Mouse (Mus musculus): ENCODE measurements at regions not wholly inside any gene's neighbourhood (a gene's known extent, or its start where the extent isn't known, plus 50 kb on each side); places are given as distances from the start of the nearest gene placed in this dataset.

- no peak overlapping the region for H3K9ac ChIP-seq (replicated peaks; ENCODE audit: low read depth)
- H3K4me1 ChIP-seq (ENCODE audit: insufficient read depth, low read depth, low read length): no peaks in the 10 kb centered on the region
- ATAC-seq: no peak
- no peak overlapping the region for H3K4me3 ChIP-seq (ENCODE audit: low read depth, low read length)
- no peak for TF ChIP-seq EP300 (IDR thresholded peaks at IDR 0.05)
- no peak for TF ChIP-seq CTCF (IDR thresholded peaks at IDR 0.05)
- no peak overlapping the region for H3K4me2 ChIP-seq (replicated peaks; ENCODE audit: low read depth, low read length)
- no peaks in the 10 kb centered on the region for H3K9me3 ChIP-seq (ENCODE audit: low read length)
- H3K27me3 ChIP-seq (replicated peaks; ENCODE audit: insufficient read depth, low read length): no peaks in the 10 kb centered on the region
- no peak for DNase-seq (ENCODE audit: low spot score)
- H3K27ac ChIP-seq (ENCODE audit: low read length): no peak overlapping the region
- H3K36me3 ChIP-seq (ENCODE audit: insufficient read depth, low read length): no peaks in the 10 kb centered on the region
- 48% methylated on average over 7 of the region's 7 CpGs for WGBS
These were observed 555.5 kb downstream of the Bnc2 start for GRCm38 (mm10) chr4:84119616-84120015.

GRCm38 (mm10) chr4:84120330-84120729 is 554.7 kb downstream of the Bnc2 start:
- no peak for TF ChIP-seq CTCF (IDR thresholded peaks at IDR 0.05)
- TF ChIP-seq EP300 (IDR thresholded peaks at IDR 0.05): no peak
- Histone ChIP-seq H3K36me3 (ENCODE audit: insufficient read depth, low read length) (no peaks in the 10 kb centered on the region), H3K27me3 (replicated peaks; ENCODE audit: insufficient read depth, low read length) (no peaks in the 10 kb centered on the region), H3K9ac (replicated peaks; ENCODE audit: low read depth) (no peak overlapping the region), H3K4me2 (replicated peaks; ENCODE audit: low read depth, low read length) (no peak overlapping the region), H3K27ac (ENCODE audit: low read length) (no peak overlapping the region), H3K4me1 (ENCODE audit: insufficient read depth, low read depth, low read length) (no peaks in the 10 kb centered on the region), H3K9me3 (ENCODE audit: low read length) (no peaks in the 10 kb centered on the region), H3K4me3 (ENCODE audit: low read depth, low read length) (no peak overlapping the region)
- ATAC-seq: no peak
- DNase-seq (ENCODE audit: low spot score): no peak
- WGBS: 75% methylated on average over 7 of the region's 7 CpGs

GRCm38 (mm10) chr4:84121442-84121841 is 553.6 kb downstream of the Bnc2 start:
- Histone ChIP-seq H3K4me2 (replicated peaks; ENCODE audit: low read depth, low read length) (no peak overlapping the region), H3K27me3 (replicated peaks; ENCODE audit: insufficient read depth, low read length) (no peaks in the 10 kb centered on the region), H3K36me3 (ENCODE audit: insufficient read depth, low read length) (no peaks in the 10 kb centered on the region), H3K4me1 (ENCODE audit: insufficient read depth, low read depth, low read length) (no peaks in the 10 kb centered on the region), H3K4me3 (ENCODE audit: low read depth, low read length) (no peak overlapping the region), H3K9ac (replicated peaks; ENCODE audit: low read depth) (no peak overlapping the region), H3K27ac (ENCODE audit: low read length) (no peak overlapping the region), H3K9me3 (ENCODE audit: low read length) (no peaks in the 10 kb centered on the region)
- TF ChIP-seq CTCF (IDR thresholded peaks at IDR 0.05) (no peak), EP300 (IDR thresholded peaks at IDR 0.05) (no peak)
- DNase-seq (ENCODE audit: low spot score) (no peak), ATAC-seq (no peak)
- 62% methylated on average over 10 of the region's 10 CpGs for WGBS

- Histone ChIP-seq H3K36me3 (ENCODE audit: insufficient read depth, low read length) (no peaks in the 10 kb centered on the region), H3K27ac (ENCODE audit: low read length) (no peak overlapping the region), H3K9me3 (ENCODE audit: low read length) (no peaks in the 10 kb centered on the region), H3K4me2 (replicated peaks; ENCODE audit: low read depth, low read length) (no peak overlapping the region), H3K9ac (replicated peaks; ENCODE audit: low read depth) (no peak overlapping the region), H3K27me3 (replicated peaks; ENCODE audit: insufficient read depth, low read length) (no peaks in the 10 kb centered on the region), H3K4me1 (ENCODE audit: insufficient read depth, low read depth, low read length) (no peaks in the 10 kb centered on the region), H3K4me3 (ENCODE audit: low read depth, low read length) (no peak overlapping the region)
- DNase-seq (ENCODE audit: low spot score) (no peak), ATAC-seq (no peak)
- no peak for TF ChIP-seq EP300 (IDR thresholded peaks at IDR 0.05)
- no peak for TF ChIP-seq CTCF (IDR thresholded peaks at IDR 0.05)
- 26% methylated on average over 4 of the region's 4 CpGs for WGBS
These were observed 548.7 kb downstream of the Bnc2 start for GRCm38 (mm10) chr4:84126400-84126799.

- no peaks in the 10 kb centered on the region for H3K36me3 ChIP-seq (ENCODE audit: insufficient read depth, low read length)
- 45% methylated on average over 2 of the region's 2 CpGs for WGBS
These were observed 547.7 kb downstream of the Bnc2 start for GRCm38 (mm10) chr4:84127380-84127779.

GRCm38 (mm10) chr4:84130840-84131547 is 544.1 kb downstream of the Bnc2 start:
- Histone ChIP-seq H3K4me2 (replicated peaks; ENCODE audit: low read depth, low read length) (no peak overlapping the region), H3K4me3 (ENCODE audit: low read depth, low read length) (no peak overlapping the region), H3K4me1 (ENCODE audit: insufficient read depth, low read depth, low read length) (no peaks in the 10 kb centered on the region), H3K27ac (ENCODE audit: low read length) (no peak overlapping the region), H3K9ac (replicated peaks; ENCODE audit: low read depth) (no peak overlapping the region), H3K27me3 (replicated peaks; ENCODE audit: insufficient read depth, low read length) (no peaks in the 10 kb centered on the region), H3K36me3 (ENCODE audit: insufficient read depth, low read length) (no peaks in the 10 kb centered on the region), H3K9me3 (ENCODE audit: low read length) (no peaks in the 10 kb centered on the region)
- ATAC-seq (no peak), DNase-seq (ENCODE audit: low spot score) (no peak)
- 43% methylated on average over 7 of the region's 7 CpGs for WGBS
- TF ChIP-seq EP300 (IDR thresholded peaks at IDR 0.05) (no peak), CTCF (IDR thresholded peaks at IDR 0.05) (no peak)

More at GRCm38 (mm10) chr4:84127380-84127779, 547.7 kb downstream of the Bnc2 start:
- no peaks in the 10 kb centered on the region for H3K27me3 ChIP-seq (replicated peaks; ENCODE audit: insufficient read depth, low read length)
- H3K9ac ChIP-seq (replicated peaks; ENCODE audit: low read depth): no peak overlapping the region
- no peaks in the 10 kb centered on the region for H3K4me1 ChIP-seq (ENCODE audit: insufficient read depth, low read depth, low read length)
- no peak overlapping the region for H3K27ac ChIP-seq (ENCODE audit: low read length)
- TF ChIP-seq CTCF (IDR thresholded peaks at IDR 0.05) (no peak), EP300 (IDR thresholded peaks at IDR 0.05) (no peak)
- no peak overlapping the region for H3K4me3 ChIP-seq (ENCODE audit: low read depth, low read length)
- no peak overlapping the region for H3K4me2 ChIP-seq (replicated peaks; ENCODE audit: low read depth, low read length)
- DNase-seq (ENCODE audit: low spot score) (no peak), ATAC-seq (no peak)
- H3K9me3 ChIP-seq (ENCODE audit: low read length): no peaks in the 10 kb centered on the region

Data from lung, postnatal 0 days (tissue).